Mouse (Mus musculus): ENCODE data around the gene Bag2.
A peak's percentile ranks its signal among the peaks of the same experiment; 100 is the strongest.

Bag2 gene

GRCm38 (mm10) chr1:33757491-33758041 lies at the start of gene Bag2:
Gene Bag2, minus strand, starts transcription at chr1:33757795.
- peak; percentile 60 for DNase-seq (ENCODE audit: low spot score in 2 of 2)

DNA sequence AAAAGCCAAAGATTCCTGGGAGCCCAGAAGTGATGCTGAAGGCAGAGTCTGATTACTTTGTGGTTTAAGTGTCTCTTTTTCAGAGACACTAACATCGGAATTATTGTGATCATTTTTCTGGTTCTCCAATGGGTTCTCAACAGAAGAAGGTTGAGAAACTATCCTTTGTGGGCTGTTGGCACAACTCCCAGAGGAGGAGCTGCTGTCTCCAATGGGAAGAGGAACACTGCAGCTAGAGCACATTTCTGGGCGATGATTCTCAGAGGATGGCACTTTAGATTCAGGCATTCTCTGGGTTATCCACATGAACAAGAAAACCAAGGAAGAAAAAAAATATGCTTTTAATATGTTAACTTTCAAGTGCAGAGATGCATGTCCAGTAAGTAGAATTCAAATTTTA lies 45.7 kb upstream of the Bag2 start:
- DNase-seq (ENCODE audit: low spot score in 2 of 2): no peak

GRCm38 (mm10) chr1:33799620-33800019 lies 42.0 kb upstream of the Bag2 start:
- no peak for DNase-seq (ENCODE audit: low spot score in 2 of 2)

- no peak for DNase-seq (ENCODE audit: low spot score in 2 of 2)
These were observed 30.9 kb upstream of the Bag2 start for GRCm38 (mm10) chr1:33788493-33788892.

DNA sequence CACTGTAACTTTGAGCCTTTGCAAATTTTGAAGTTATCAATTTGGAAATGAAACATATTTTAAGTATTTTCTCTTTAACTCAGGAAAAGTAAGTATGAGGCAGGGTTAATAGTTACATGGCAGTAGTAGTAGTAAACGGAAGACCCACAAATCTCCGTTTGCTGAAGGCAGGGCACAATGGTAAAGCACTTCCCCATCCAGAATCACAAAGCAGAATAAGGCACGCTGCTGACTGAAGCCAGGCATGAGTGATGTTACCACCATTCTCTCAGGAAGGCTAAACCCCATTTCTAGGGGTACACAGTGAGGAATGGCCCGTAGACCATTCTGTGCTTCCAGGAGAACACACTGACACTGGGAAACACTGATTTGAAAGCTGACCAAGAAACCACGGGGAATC lies 30.5 kb upstream of the Bag2 start:
- DNase-seq (ENCODE audit: low spot score in 2 of 2): no peak

DNA sequence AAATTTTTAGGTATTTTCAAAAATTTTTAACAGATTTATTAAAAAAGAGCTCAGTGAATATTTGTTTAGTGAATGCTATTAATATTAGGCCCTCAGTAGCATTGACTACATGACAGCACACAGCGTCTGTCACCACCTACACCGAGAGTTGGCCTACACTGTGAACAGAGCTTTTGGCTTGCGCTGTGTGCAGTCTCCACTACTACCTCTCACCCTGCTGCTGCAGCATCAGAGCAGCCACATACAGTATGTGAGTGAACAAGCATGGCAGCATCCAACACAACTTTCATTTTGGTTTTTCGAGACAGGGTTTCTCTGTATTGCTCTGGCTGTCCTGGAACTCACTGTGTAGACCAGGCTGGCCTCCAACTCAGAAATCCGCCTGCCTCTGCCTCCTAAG lies 27.0 kb upstream of the Bag2 start:
- DNase-seq (ENCODE audit: low spot score in 2 of 2): no peak

DNA sequence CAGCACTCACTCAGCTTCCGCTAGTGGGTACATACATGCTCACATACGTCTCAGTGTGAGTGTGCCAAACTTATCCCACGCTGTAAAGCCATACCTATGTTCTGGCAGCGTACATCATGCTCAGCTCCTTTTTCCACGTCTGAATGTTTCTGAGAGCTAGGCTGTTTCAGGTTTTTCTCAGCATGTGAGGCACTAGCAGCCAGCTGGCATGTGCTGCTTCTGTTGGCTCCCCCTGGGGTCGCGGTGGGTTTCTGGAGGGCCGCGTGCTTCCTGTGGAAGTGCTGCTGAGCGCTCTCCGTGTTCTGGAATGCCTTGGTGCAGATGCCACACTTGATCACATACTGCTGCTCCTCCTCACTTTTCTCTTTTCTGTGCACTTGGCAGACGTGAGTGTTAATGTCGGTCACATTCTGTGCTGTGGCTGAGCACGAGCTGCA lies 18.6 kb upstream of the Bag2 start:
- DNase-seq (ENCODE audit: low spot score in 2 of 2): no peak

- DNase-seq (ENCODE audit: low spot score in 2 of 2): no peak
These were observed 14.5 kb upstream of the Bag2 start for GRCm38 (mm10) chr1:33772106-33772505.

DNA sequence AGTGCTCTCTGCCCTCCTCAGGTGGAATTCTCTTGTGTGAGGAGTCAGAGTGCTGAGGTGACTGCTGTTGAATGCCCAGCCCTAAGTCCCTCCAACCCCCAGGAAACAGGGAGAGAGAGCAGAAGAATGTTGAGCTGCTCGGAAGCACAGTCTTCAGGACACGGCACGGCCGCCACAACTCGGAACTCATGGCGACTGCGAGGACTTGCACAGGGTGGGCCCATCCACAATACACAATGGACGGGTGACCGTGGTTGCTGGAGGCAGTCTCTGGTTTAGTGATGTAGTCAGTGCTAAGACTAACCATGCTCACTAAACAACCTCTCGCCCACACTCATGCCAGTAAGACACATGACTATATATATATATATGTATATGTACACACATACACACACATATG lies 14.0 kb upstream of the Bag2 start:
- DNase-seq (ENCODE audit: low spot score in 2 of 2): no peak

- no peak for DNase-seq (ENCODE audit: low spot score in 2 of 2)
These were observed 11.2 kb upstream of the Bag2 start for GRCm38 (mm10) chr1:33768827-33769226.

DNA sequence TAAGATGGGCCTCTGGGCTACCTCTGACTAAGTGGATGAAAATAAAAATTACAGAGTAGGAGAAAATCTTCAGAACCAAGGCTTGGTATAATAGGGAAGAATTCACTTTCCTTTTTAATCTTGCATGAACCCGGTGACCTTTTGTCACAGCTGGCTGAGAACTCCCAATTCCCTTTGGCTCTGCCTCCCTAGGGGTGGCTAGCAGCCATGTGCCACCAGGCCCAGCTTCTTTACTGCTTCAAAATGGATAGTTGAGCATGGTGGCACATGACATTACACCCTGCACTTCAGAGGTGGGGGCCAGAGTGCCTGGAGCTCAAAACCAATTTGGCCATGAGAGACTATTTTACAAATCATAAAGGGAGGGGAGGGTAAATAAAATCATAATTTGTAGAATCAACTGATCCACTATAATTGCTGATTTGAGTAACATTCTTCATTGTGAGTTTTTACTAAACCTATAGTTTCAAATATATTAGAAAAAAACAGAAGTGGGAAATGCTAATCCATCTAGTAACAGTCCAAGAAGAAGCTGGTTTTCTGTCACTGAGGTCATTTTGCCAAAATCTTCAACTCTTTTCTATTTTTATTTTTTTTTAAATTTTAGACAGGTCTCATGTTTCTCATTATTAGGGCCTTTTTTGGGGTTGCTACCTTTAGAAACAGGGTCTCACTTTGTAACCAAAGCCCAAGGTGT lies 10.6 kb upstream of the Bag2 start:
- DNase-seq (ENCODE audit: low spot score in 2 of 2): no peak

- no peak for DNase-seq (ENCODE audit: low spot score in 2 of 2)
These were observed 9.2 kb upstream of the Bag2 start for GRCm38 (mm10) chr1:33766520-33767508.

DNA sequence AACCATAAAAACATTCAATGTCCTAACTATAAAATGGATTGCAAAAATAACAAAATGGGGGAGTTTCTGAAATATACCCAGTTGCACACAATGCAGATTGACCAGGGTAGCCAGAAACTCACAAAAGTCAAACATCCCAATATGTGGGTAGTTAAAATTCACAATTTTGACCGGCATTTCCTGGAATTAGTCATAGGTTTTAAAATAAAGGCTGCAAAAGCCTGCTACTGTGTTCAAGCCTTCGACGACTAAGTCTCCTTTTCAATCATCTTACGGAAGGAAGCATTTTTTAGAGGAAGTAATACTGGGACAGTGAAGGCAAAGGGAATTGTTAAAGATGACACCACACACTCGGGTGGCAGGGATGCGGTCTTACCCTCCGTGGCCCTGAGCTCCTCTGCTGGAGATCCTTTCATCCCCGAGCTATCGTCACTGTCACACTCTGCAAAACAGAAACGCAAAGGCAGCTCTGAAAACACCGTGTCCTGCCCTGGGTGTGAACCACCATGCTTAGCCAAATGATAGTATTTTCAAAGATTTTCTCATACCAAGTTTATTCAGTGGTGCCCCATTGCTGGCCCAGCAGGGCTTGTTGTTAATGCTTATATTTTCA lies 8.0 kb upstream of the Bag2 start:
- DNase-seq (ENCODE audit: low spot score in 2 of 2): no peak

DNA sequence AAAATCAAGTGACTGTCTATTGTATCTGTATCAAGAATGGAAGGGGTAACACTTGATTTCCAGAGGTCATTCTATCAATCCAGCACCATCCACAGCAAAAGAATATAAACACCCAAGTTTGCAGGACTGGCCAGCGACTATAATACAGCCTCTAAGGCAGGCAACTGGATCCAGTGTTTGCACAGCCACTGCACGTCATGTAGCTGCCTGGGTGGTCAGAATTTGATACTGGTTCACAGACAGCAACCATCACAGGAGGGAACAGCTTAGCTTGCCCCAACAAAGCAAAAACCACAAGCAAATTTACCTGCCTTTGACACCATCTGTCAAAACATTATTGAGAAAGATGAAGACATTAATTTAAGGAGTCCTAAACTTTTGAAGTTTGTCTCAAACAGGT lies 6.2 kb upstream of the Bag2 start:
- no peak for DNase-seq (ENCODE audit: low spot score in 2 of 2)

GRCm38 (mm10) chr1:33758488-33758887 lies 893 bp upstream of the Bag2 start:
- DNase-seq (ENCODE audit: low spot score in 2 of 2): no peak

GRCm38 (mm10) chr1:33757033-33757413 lies 572 bp downstream of the Bag2 start:
- no peak for DNase-seq (ENCODE audit: low spot score in 2 of 2)

DNA sequence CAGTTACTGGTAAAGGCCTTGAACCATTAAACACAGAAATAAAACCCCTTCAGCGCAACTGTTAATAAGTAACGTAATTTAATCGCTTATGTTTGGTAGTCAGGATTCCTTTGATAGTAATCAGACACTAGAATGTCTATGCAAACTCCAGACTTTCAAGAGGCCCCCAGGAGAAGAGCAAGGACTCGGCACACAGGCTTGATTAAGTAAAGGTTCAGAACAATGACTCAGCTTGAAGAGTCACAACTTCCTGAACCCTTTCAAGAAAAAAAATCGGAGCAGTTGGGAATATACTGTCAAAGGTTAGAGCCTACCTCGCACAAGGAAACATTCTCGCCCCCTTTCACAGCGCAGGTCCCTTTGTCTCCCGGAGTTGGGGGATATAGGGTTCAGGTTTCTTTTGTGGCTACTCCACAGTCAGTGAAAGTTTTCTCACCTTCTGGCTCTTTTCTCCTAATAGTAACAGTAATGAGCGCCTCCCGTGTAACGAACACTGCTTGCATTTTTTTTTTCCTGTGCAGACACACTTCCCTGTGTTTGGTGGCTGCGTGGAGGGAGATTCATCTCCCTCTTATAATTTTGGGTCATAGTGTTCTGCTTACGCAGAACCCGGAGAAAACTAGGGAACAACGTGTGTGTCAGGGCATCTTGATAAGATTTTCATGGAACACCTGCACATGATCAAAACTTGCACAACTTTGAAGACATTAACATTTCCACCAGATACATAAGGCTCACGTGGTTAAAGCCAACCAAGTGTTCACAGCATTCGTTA lies 1.1 kb downstream of the Bag2 start:
- no peak for DNase-seq (ENCODE audit: low spot score in 2 of 2)

DNA sequence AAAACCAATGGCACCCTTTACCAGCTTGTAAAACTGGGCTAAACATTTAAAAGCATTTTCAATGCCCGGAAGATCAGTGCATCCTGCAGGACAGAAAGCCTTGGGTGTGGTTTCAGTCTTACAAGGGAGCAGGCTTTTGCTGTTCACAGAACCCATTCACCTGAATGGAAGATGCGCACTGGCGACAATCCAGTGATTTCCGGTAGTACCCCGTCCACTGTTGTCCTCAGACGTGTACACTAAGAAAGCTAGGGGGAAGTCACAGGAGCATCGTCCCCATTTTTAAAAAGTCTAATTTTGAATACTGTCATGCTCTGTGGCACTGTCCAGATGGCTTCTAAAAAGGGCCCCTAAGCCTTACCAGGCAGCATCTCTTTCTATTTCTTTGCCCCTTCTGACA lies 1.8 kb downstream of the Bag2 start:
- no peak for DNase-seq (ENCODE audit: low spot score in 2 of 2)

- no peak for DNase-seq (ENCODE audit: low spot score in 2 of 2)
These were observed 2.4 kb downstream of the Bag2 start for GRCm38 (mm10) chr1:33754965-33755735.

- no peak for DNase-seq (ENCODE audit: low spot score in 2 of 2)
These were observed 3.5 kb downstream of the Bag2 start for GRCm38 (mm10) chr1:33754089-33754488.

GRCm38 (mm10) chr1:33751283-33751682 lies 6.3 kb downstream of the Bag2 start:
- DNase-seq (ENCODE audit: low spot score in 2 of 2): peak; percentile 27 to 46
